Mouse (Mus musculus): ENCODE results near the gene Alox12b. TPM values are rescaled to one million over a fixed set of nuclear protein-coding genes. Genes with fewer than 3 reads are reported as not detected.

The Alox12b gene
- polyA plus RNA-seq, 1 experiment from 2014 or later: 0.22 TPM

DNA sequence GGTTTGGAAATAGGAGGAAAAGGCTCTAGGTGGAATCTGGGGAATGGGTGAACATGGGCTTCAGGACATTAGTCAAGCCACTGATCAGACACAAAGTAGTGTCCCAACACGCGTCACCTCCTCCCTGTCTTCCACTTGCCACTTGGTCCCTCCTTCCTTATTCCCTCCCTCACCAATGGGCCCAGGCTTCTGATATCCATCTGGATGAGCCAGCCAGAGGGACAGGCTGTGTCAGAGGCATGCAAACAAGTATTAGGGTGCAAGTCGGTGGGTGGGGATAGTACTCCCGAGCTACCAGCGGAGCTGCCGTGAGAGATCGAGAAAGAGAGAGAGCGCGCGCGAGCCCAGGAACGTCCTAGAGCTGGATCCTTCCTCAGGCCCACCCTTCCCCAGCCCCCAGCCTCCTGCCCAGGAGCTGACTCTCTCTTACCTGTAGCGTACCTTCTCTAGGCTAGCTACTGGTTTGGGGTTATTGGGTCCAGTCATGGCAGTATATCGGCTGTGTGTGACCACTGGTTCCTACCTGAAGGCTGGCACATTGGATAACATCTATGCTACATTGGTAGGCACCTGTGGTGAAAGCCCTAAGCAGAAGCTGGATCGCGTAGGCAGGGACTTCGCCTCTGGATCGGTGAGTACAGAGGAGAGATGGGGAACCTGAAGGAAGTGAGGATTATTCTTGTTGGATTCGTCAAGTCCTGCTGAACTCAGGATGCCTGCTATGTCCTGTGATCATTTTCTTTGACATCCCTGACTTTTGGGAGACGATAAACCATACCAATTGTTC lies 30.7 kb upstream of the Alox12b start:
- Histone ChIP-seq H3K4me1 (ENCODE audit: control insufficient read depth, insufficient read depth, low read length) (peaks cover 10% of the 10 kb centered on the region; the same call in 1 of the 2 replicates), H3K27me3 (ENCODE audit: control insufficient read depth, insufficient read depth, low read length) (no peaks in the 10 kb centered on the region; the same call in 1 of the 2 replicates), H3K9me3 (ENCODE audit: control insufficient read depth, low read length) (no peaks in the 10 kb centered on the region), H3K27ac (replicated peaks; ENCODE audit: low read depth, low read length) (peak overlapping the region; percentile 82), H3K9ac (replicated peaks; ENCODE audit: low read length) (peak overlapping the region; percentile 54), H3K4me2 (ENCODE audit: low read length) (peak overlapping the region; percentile 85), H3K4me3 (replicated peaks; ENCODE audit: low read depth, low read length) (peak overlapping the region; percentile 57), H3K36me3 (ENCODE audit: control insufficient read depth, insufficient read depth, low read length) (no peaks in the 10 kb centered on the region)
- 8% methylated on average over 20 of the region's 20 CpGs for WGBS
- ATAC-seq (ENCODE audit: low FRiP score, low TSS enrichment): no peak
- DNase-seq: peak; percentile 55

DNA sequence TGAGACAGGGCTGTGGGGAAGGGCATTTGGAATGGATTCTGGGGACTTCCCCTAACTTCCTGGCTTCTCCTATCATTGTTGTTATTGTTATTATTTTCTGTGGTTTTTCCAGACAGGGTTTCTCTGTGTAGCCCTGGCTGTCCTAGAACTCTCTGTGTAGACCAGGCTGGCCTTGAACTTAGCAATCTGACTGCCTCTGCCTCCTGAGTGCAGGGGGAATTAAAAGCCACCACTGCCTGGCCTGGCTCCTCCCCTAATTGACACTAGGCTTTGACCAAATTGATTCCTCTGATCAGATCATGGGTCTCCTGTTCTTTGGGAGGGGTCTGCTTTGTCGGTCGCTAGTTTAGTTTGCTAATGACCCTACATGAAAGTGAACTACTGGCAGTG lies 30.1 kb upstream of the Alox12b start:
- H3K9ac ChIP-seq (replicated peaks; ENCODE audit: low read length): no peak overlapping the region; the same call in 1 of the 2 replicates

GRCm38 (mm10) chr11:69128426-69129122 lies 28.2 kb upstream of the Alox12b start:
- Histone ChIP-seq H3K4me3 (replicated peaks; ENCODE audit: low read depth, low read length) (no peak overlapping the region), H3K4me1 (ENCODE audit: control insufficient read depth, insufficient read depth, low read length) (0 out of 2 replicates have a peak, but pooled peaks cover 4% of the 10 kb centered on the region), H3K9ac (replicated peaks; ENCODE audit: low read length) (no peak overlapping the region), H3K4me2 (ENCODE audit: low read length) (no peak overlapping the region), H3K9me3 (ENCODE audit: control insufficient read depth, low read length) (no peaks in the 10 kb centered on the region), H3K36me3 (ENCODE audit: control insufficient read depth, insufficient read depth, low read length) (no peaks in the 10 kb centered on the region), H3K27ac (replicated peaks; ENCODE audit: low read depth, low read length) (no peak overlapping the region), H3K27me3 (ENCODE audit: control insufficient read depth, insufficient read depth, low read length) (no peaks in the 10 kb centered on the region)
- DNase-seq (no peak), ATAC-seq (ENCODE audit: low FRiP score, low TSS enrichment) (no peak)
- WGBS: 75% methylated on average over 8 of the region's 8 CpGs

More for the DNA sequence above, 30.1 kb upstream of the Alox12b start:
- Histone ChIP-seq H3K27me3 (ENCODE audit: control insufficient read depth, insufficient read depth, low read length) (no peaks in the 10 kb centered on the region), H3K9me3 (ENCODE audit: control insufficient read depth, low read length) (no peaks in the 10 kb centered on the region), H3K4me3 (replicated peaks; ENCODE audit: low read depth, low read length) (peak overlapping the region; percentile 57; the same call in 1 of the 2 replicates), H3K4me1 (ENCODE audit: control insufficient read depth, insufficient read depth, low read length) (peaks cover 6% of the 10 kb centered on the region; the same call in 1 of the 2 replicates), H3K36me3 (ENCODE audit: control insufficient read depth, insufficient read depth, low read length) (no peaks in the 10 kb centered on the region), H3K27ac (replicated peaks; ENCODE audit: low read depth, low read length) (no peak overlapping the region), H3K4me2 (ENCODE audit: low read length) (peak overlapping the region; percentile 85)
- DNase-seq (no peak), ATAC-seq (ENCODE audit: low FRiP score, low TSS enrichment) (no peak)
- WGBS: 51% methylated on average over 2 of the region's 2 CpGs

DNA sequence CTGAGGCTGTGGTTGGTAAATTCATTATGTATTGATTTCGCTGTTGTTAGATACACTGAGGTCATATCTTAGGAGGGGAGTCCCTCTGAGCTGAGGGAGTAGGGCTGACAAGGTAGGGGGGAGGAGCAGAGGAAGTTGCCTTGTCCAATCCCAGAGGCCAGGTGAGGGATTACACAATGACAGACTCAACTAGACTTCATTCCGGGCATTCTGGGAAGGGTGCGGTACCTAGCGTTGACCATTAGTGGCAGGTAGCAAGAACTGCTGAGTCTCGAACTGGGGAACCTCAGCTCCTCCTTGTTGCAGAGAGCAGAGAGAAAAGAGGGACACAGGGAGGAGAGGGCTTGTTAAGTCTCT lies 23.2 kb upstream of the Alox12b start:
- no peaks in the 10 kb centered on the region for H3K9me3 ChIP-seq (ENCODE audit: control insufficient read depth, low read length)
- peak overlapping the region; percentile 65 for H3K4me2 ChIP-seq (ENCODE audit: low read length)
- peak overlapping the region; percentile 39 for H3K4me3 ChIP-seq (replicated peaks; ENCODE audit: low read depth, low read length)
- H3K9ac ChIP-seq (replicated peaks; ENCODE audit: low read length): no peak overlapping the region
- DNase-seq (no peak), ATAC-seq (ENCODE audit: low FRiP score, low TSS enrichment) (no peak)
- 16% methylated on average over 5 of the region's 5 CpGs for WGBS
- peaks cover 4% of the 10 kb centered on the region; the same call in 1 of the 2 replicates for H3K4me1 ChIP-seq (ENCODE audit: control insufficient read depth, insufficient read depth, low read length)
- no peak overlapping the region for H3K27ac ChIP-seq (replicated peaks; ENCODE audit: low read depth, low read length)
- H3K27me3 ChIP-seq (ENCODE audit: control insufficient read depth, insufficient read depth, low read length): no peaks in the 10 kb centered on the region
- no peaks in the 10 kb centered on the region for H3K36me3 ChIP-seq (ENCODE audit: control insufficient read depth, insufficient read depth, low read length)

DNA sequence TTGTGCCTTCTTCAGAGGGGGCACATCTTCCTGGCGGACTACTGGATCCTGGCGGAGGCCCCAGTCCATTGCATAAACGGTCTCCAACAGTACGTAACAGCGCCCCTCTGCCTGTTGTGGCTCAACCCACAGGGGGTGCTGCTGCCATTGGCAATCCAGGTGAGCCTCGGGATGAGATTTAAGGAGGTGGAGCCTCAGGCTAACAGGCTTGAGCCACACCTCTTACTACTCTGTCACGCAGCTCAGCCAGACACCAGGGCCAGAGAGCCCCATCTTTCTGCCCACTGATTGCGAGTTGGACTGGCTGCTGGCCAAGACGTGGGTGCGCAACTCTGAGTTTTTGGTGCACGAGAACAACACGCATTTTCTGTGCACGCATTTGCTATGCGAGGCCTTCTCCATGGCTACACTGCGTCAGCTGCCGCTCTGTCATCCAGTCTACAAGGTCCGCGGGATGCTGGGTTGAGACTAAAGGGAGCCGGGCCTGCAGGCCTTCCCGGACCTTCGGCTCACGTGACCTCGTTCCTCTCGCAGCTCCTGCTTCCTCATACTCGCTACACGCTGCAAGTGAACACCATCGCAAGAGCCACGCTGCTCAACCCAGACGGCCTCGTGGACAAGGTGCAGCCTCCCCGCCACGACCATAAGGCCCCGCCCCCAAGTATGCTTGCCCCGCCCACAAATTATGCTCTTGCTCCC lies 22.7 kb upstream of the Alox12b start:
- H3K4me3 ChIP-seq (replicated peaks; ENCODE audit: low read depth, low read length): peak overlapping the region; percentile 39
- H3K36me3 ChIP-seq (ENCODE audit: control insufficient read depth, insufficient read depth, low read length): no peaks in the 10 kb centered on the region
- peak; percentile 34; the same call in 1 of the 2 replicates for ATAC-seq (ENCODE audit: low FRiP score, low TSS enrichment)
- no peaks in the 10 kb centered on the region for H3K9me3 ChIP-seq (ENCODE audit: control insufficient read depth, low read length)
- no peaks in the 10 kb centered on the region for H3K27me3 ChIP-seq (ENCODE audit: control insufficient read depth, insufficient read depth, low read length)
- peaks cover 4% of the 10 kb centered on the region; the same call in 1 of the 2 replicates for H3K4me1 ChIP-seq (ENCODE audit: control insufficient read depth, insufficient read depth, low read length)
- no peak overlapping the region; the same call in 1 of the 2 replicates for H3K27ac ChIP-seq (replicated peaks; ENCODE audit: low read depth, low read length)
- peak overlapping the region; percentile 65 for H3K4me2 ChIP-seq (ENCODE audit: low read length)
- 1% methylated on average over 34 of the region's 34 CpGs for WGBS
- DNase-seq: peak; percentile 71
- peak overlapping the region; percentile 36 for H3K9ac ChIP-seq (replicated peaks; ENCODE audit: low read length)

GRCm38 (mm10) chr11:69134622-69134968 lies 22.2 kb upstream of the Alox12b start:
- Histone ChIP-seq H3K4me1 (ENCODE audit: control insufficient read depth, insufficient read depth, low read length) (peaks cover 4% of the 10 kb centered on the region; the same call in 1 of the 2 replicates), H3K4me2 (ENCODE audit: low read length) (peak overlapping the region; percentile 65), H3K36me3 (ENCODE audit: control insufficient read depth, insufficient read depth, low read length) (no peaks in the 10 kb centered on the region), H3K4me3 (replicated peaks; ENCODE audit: low read depth, low read length) (peak overlapping the region; percentile 39), H3K9me3 (ENCODE audit: control insufficient read depth, low read length) (no peaks in the 10 kb centered on the region), H3K27me3 (ENCODE audit: control insufficient read depth, insufficient read depth, low read length) (no peaks in the 10 kb centered on the region), H3K9ac (replicated peaks; ENCODE audit: low read length) (peak overlapping the region; percentile 36; the same call in 1 of the 2 replicates), H3K27ac (replicated peaks; ENCODE audit: low read depth, low read length) (no peak overlapping the region)
- DNase-seq: no peak
- 33% methylated on average over 8 of the region's 8 CpGs for WGBS
- no peak for ATAC-seq (ENCODE audit: low FRiP score, low TSS enrichment)

- peaks cover 4% of the 10 kb centered on the region; the same call in 1 of the 2 replicates for H3K4me1 ChIP-seq (ENCODE audit: control insufficient read depth, insufficient read depth, low read length)
- ATAC-seq (ENCODE audit: low FRiP score, low TSS enrichment) (no peak), DNase-seq (no peak)
- no peak overlapping the region for H3K9ac ChIP-seq (replicated peaks; ENCODE audit: low read length)
- no peaks in the 10 kb centered on the region for H3K9me3 ChIP-seq (ENCODE audit: control insufficient read depth, low read length)
- no peaks in the 10 kb centered on the region for H3K27me3 ChIP-seq (ENCODE audit: control insufficient read depth, insufficient read depth, low read length)
- no peaks in the 10 kb centered on the region for H3K36me3 ChIP-seq (ENCODE audit: control insufficient read depth, insufficient read depth, low read length)
- H3K4me2 ChIP-seq (ENCODE audit: low read length): no peak overlapping the region
- no peak overlapping the region for H3K27ac ChIP-seq (replicated peaks; ENCODE audit: low read depth, low read length)
- no peak overlapping the region for H3K4me3 ChIP-seq (replicated peaks; ENCODE audit: low read depth, low read length)
- 90% methylated on average over 6 of the region's 6 CpGs for WGBS
These were observed 21.4 kb upstream of the Alox12b start for GRCm38 (mm10) chr11:69135361-69135760.

DNA sequence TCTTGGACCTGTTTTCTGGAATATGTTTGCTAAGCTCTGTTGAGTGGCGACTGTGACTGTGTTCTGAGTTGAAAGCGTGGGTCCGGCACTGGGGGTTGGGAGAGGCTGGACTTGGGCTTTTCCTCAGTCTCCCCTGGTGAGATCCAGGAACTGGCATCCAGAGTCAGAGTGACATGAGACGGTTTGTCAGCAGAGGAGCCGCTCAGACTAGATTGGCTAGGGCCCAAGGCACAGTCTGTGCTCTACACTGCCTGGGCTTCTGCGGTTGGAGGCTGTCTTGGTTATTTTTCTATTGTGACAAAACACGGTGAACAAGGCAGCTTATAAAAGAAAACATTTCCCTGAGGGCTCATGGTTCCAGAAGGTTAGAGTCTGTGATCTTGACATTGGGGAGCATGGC lies 9.2 kb upstream of the Alox12b start:
- WGBS: 75% methylated on average over 7 of the region's 7 CpGs
- Histone ChIP-seq H3K4me1 (ENCODE audit: control insufficient read depth, insufficient read depth, low read length) (no peaks in the 10 kb centered on the region), H3K9ac (replicated peaks; ENCODE audit: low read length) (no peak overlapping the region), H3K9me3 (ENCODE audit: control insufficient read depth, low read length) (no peaks in the 10 kb centered on the region), H3K27ac (replicated peaks; ENCODE audit: low read depth, low read length) (no peak overlapping the region), H3K36me3 (ENCODE audit: control insufficient read depth, insufficient read depth, low read length) (no peaks in the 10 kb centered on the region), H3K4me3 (replicated peaks; ENCODE audit: low read depth, low read length) (no peak overlapping the region), H3K4me2 (ENCODE audit: low read length) (no peak overlapping the region), H3K27me3 (ENCODE audit: control insufficient read depth, insufficient read depth, low read length) (no peaks in the 10 kb centered on the region)
- DNase-seq: no peak
- no peak for ATAC-seq (ENCODE audit: low FRiP score, low TSS enrichment)
